Mouse (Mus musculus): ENCODE results near the gene Fbxl21. TPM values are rescaled to one million over a fixed set of nuclear protein-coding genes. Genes with fewer than 3 reads are reported as not detected.

Gene Fbxl21
- 2.9 and 4.6 TPM in 2 replicates for polyA plus RNA-seq (2015; fragmentation: Nextera tagmentation; extraction: Ambion mirVana)

DNA sequence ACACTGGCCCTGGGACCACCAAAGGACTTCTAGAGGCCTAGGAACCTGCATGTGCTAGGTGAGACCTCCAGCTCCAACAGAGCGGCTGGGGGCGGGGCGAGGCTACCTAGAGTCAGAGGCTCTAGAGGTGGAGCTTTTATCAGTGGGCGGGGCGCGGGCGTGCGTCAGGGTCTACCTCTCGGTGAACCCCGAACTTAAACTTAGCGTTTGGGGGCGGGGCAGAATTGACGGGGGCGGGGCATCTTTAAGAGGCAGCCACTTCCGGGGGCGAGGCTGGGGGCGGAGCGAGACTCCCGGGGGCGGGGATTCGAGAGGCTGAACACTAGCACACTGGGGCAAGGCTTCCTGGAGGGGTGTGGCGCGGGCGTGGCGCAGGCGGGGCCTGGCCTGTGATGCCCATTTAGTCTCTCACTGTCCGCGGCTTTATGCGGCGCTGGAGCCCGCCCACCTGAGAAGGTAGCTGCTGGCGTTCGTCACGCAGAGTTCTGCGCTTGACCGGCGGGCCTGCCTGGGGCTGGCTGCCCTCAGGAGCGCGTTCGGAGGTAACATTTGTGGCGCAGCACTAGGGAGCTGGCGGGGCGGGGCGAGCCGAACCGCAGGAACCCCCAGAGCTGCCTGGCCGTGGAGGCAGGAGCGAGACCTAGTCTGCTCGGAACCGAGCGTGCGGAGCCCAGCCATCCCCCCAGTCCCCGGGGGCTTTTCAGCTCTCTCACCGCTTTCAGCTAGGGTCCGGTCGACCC lies at the start of gene Fbxl21:
TSS of gene Fbxl21 (plus strand) at position 392 of the 740 bp plus-strand sequence.
- peak; percentile 99 for ATAC-seq
- Histone ChIP-seq H3K27ac (ENCODE audit: low read depth, low read length) (peak within 1 kb of the TSS; percentile 56), H3K4me3 (ENCODE audit: low read length) (peak within 1 kb of the TSS; percentile 75)

DNA sequence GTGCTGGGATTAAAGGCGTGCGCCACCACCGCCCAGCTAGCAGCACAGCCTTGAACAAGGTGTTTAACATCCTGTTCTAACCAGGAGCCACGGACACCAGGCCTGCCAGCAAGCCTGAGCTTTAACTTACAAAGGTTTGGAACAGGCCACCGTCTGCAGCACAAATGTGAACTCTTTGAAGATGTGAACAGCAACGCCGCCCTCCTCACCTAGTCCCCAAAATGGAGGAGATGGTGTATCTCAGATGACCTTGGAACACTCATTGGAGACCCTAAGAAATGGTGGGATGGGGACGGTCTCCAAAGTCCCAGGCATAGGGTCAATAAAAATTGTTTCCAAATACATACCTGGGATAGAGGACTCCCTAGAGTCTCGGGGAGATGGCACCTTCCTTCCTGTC lies 49.6 kb upstream of the Fbxl21 start:
- 91% methylated on average over 9 of the region's 9 CpGs for WGBS
- H3K9ac ChIP-seq (ENCODE audit: low read depth, low read length) = no peak overlapping the region
- no peak overlapping the region for H3K4me3 ChIP-seq (ENCODE audit: low read length)
- no peak overlapping the region for H3K4me2 ChIP-seq (ENCODE audit: low read length)
- H3K27me3 ChIP-seq (replicated peaks; ENCODE audit: control insufficient read depth, insufficient read depth, low read length) = peaks cover 6% of the 10 kb centered on the region; the same call in 1 of the 2 replicates
- peaks cover 3% of the 10 kb centered on the region; the same call in 1 of the 2 replicates for H3K4me1 ChIP-seq (ENCODE audit: control insufficient read depth, insufficient read depth, low read depth, low read length)
- H3K36me3 ChIP-seq (ENCODE audit: control insufficient read depth, insufficient read depth, low read length) = no peaks in the 10 kb centered on the region
- no peak overlapping the region for H3K27ac ChIP-seq (ENCODE audit: low read depth, low read length)
- no peaks in the 10 kb centered on the region for H3K9me3 ChIP-seq (ENCODE audit: control insufficient read depth, low read length)
- ATAC-seq = no peak

More for the DNA sequence above, at the start of gene Fbxl21:
- Histone ChIP-seq H3K27me3 (replicated peaks; ENCODE audit: control insufficient read depth, insufficient read depth, low read length) (no peaks in the 10 kb centered on the region), H3K9ac (ENCODE audit: low read depth, low read length) (peak within 1 kb of the TSS; percentile 83), H3K9me3 (ENCODE audit: control insufficient read depth, low read length) (no peaks in the 10 kb centered on the region), H3K4me2 (ENCODE audit: low read length) (peak within 1 kb of the TSS; percentile 96), H3K4me1 (ENCODE audit: control insufficient read depth, insufficient read depth, low read depth, low read length) (no peaks in the 10 kb centered on the region), H3K36me3 (ENCODE audit: control insufficient read depth, insufficient read depth, low read length) (no peaks in the 10 kb centered on the region)
- 1% methylated on average over 55 of the region's 56 CpGs for WGBS

DNA sequence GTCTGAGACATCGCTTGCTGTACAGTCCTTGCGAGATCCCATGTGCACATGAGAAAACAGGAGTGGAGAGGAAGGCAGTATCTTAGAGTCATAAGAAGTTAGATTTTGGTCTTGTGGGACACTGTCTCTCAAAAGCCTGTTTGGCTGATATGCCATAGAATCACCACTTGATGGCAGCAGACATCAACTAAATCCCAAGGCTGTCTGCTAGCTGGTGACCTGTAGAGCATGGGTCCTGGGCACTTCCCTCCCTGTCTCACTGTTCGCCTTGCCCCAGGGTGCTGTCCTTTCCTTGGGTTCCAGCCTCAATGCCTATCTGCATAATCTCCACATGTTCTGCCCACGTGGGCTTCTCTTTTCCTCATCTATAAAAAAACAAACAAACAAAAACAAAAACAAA lies 46.9 kb upstream of the Fbxl21 start:
- no peak overlapping the region for H3K27ac ChIP-seq (ENCODE audit: low read depth, low read length)
- H3K27me3 ChIP-seq (replicated peaks; ENCODE audit: control insufficient read depth, insufficient read depth, low read length) = peaks cover 6% of the 10 kb centered on the region; the same call in 1 of the 2 replicates
- H3K9me3 ChIP-seq (ENCODE audit: control insufficient read depth, low read length) = no peaks in the 10 kb centered on the region
- H3K4me3 ChIP-seq (ENCODE audit: low read length) = no peak overlapping the region
- H3K4me2 ChIP-seq (ENCODE audit: low read length) = peak overlapping the region; percentile 33; the same call in 1 of the 2 replicates
- no peak overlapping the region for H3K9ac ChIP-seq (ENCODE audit: low read depth, low read length)
- 30% methylated on average over 4 of the region's 4 CpGs for WGBS
- H3K36me3 ChIP-seq (ENCODE audit: control insufficient read depth, insufficient read depth, low read length) = no peaks in the 10 kb centered on the region
- peaks cover 3% of the 10 kb centered on the region; the same call in 1 of the 2 replicates for H3K4me1 ChIP-seq (ENCODE audit: control insufficient read depth, insufficient read depth, low read depth, low read length)
- peak; percentile 73 for ATAC-seq

DNA sequence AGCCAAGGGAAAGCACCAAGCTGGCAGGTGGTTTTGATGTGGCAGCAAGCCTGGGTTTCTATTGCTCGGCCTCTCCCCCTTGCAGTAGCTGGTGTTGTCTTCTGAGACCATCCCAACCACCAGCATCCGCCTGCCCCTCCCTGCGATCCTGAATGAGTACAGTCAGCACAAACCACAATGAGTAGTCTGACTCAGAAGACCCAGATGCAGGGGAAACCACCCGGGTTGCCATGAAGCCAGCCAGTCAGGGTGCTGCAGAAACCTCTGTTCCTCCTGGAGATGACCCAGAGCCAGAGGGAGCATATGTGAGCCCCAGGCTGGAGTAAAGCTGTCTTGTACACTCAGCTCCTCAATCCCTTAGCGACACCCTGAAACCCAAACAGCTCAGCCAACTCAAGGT lies 45.5 kb upstream of the Fbxl21 start:
- ATAC-seq = no peak
- H3K4me1 ChIP-seq (ENCODE audit: control insufficient read depth, insufficient read depth, low read depth, low read length) = peaks cover 3% of the 10 kb centered on the region; the same call in 1 of the 2 replicates
- WGBS = 73% methylated on average over 5 of the region's 5 CpGs

DNA sequence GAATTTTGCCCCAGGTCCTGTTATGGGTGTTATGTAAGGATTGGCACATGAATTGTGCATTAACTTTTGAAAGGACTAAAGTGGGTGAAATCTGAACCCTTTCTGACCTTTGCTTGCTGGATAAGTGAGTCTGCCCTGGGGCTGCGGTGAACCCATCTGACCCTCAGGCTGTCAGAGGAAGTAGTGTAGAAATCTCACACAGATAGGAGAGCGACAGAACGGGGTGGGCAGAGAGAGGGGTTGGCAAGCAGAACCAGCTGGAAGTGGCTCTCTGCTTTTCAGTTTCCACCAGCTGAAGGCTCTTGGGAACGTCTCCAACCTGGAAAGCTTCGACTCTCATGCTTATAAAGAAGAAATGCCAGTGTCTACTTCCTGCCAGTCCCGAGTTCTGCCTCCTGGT lies 45.0 kb upstream of the Fbxl21 start:
- WGBS = 51% methylated on average over 6 of the region's 6 CpGs
- no peak for ATAC-seq
- H3K27ac ChIP-seq (ENCODE audit: low read depth, low read length) = no peak overlapping the region
- H3K27me3 ChIP-seq (replicated peaks; ENCODE audit: control insufficient read depth, insufficient read depth, low read length) = peaks cover 4% of the 10 kb centered on the region; the same call in 1 of the 2 replicates
- no peaks in the 10 kb centered on the region for H3K9me3 ChIP-seq (ENCODE audit: control insufficient read depth, low read length)
- H3K4me2 ChIP-seq (ENCODE audit: low read length) = no peak overlapping the region
- no peak overlapping the region for H3K9ac ChIP-seq (ENCODE audit: low read depth, low read length)
- no peaks in the 10 kb centered on the region for H3K36me3 ChIP-seq (ENCODE audit: control insufficient read depth, insufficient read depth, low read length)
- H3K4me3 ChIP-seq (ENCODE audit: low read length) = no peak overlapping the region
- H3K4me1 ChIP-seq (ENCODE audit: control insufficient read depth, insufficient read depth, low read depth, low read length) = peaks cover 3% of the 10 kb centered on the region; the same call in 1 of the 2 replicates

More for the DNA sequence above, 45.5 kb upstream of the Fbxl21 start:
- Histone ChIP-seq H3K9me3 (ENCODE audit: control insufficient read depth, low read length) (no peaks in the 10 kb centered on the region), H3K27me3 (replicated peaks; ENCODE audit: control insufficient read depth, insufficient read depth, low read length) (peaks cover 4% of the 10 kb centered on the region; the same call in 1 of the 2 replicates), H3K4me2 (ENCODE audit: low read length) (no peak overlapping the region), H3K9ac (ENCODE audit: low read depth, low read length) (no peak overlapping the region), H3K4me3 (ENCODE audit: low read length) (no peak overlapping the region), H3K36me3 (ENCODE audit: control insufficient read depth, insufficient read depth, low read length) (no peaks in the 10 kb centered on the region), H3K27ac (ENCODE audit: low read depth, low read length) (no peak overlapping the region)

DNA sequence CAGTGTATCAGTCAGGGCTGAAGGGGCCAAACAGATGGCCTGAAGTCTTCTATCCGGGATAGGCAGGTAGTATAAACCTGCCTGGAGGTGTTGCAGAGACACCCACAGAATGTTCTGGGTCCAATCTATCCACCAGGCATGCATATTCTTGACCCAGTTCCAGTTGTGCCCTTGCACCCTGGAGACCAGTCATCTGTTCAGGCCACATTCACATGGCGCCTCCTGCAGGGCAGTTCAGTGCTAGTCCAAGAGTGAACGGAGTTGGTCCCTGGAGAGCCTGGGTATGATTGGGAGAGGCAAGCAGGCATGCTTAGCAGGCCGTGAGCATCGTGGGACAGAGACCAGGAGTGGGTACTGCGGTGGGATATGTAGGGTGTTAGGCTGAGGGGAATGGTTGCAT lies 44.2 kb upstream of the Fbxl21 start:
- Histone ChIP-seq H3K27me3 (replicated peaks; ENCODE audit: control insufficient read depth, insufficient read depth, low read length) (peaks cover 4% of the 10 kb centered on the region; the same call in 1 of the 2 replicates), H3K4me3 (ENCODE audit: low read length) (no peak overlapping the region), H3K27ac (ENCODE audit: low read depth, low read length) (no peak overlapping the region), H3K9me3 (ENCODE audit: control insufficient read depth, low read length) (no peaks in the 10 kb centered on the region), H3K4me1 (ENCODE audit: control insufficient read depth, insufficient read depth, low read depth, low read length) (peaks cover 3% of the 10 kb centered on the region; the same call in 1 of the 2 replicates), H3K36me3 (ENCODE audit: control insufficient read depth, insufficient read depth, low read length) (no peaks in the 10 kb centered on the region), H3K4me2 (ENCODE audit: low read length) (no peak overlapping the region), H3K9ac (ENCODE audit: low read depth, low read length) (no peak overlapping the region)
- ATAC-seq = no peak
- WGBS = 85% methylated on average over 6 of the region's 6 CpGs

DNA sequence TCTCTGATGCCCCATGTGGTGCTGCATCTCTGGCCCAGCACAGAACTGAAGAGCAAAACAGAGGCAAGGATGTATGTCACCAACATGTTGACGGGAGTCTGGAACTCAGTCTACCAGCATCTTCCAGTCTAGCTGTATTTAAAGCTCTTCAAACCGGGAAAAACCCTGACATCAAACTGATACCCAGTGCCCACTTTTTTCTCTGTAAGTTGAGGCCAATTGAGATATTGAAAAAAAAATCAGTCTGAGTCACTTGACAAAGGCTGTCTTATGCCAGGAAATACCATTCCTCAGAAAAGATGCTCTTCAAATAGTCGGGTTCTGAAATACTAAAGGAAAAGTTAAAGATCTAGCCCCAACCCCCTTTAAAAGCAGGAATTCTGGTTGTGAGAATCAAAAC lies 40.1 kb upstream of the Fbxl21 start, which contains the start of gene Il9:
TSS of gene Il9 (minus strand) at position 101 of the 400 bp plus-strand sequence.
- no peak within 1 kb of the TSS for H3K27ac ChIP-seq (ENCODE audit: low read depth, low read length)
- no peaks in the 10 kb centered on the region for H3K9me3 ChIP-seq (ENCODE audit: control insufficient read depth, low read length)
- H3K4me1 ChIP-seq (ENCODE audit: control insufficient read depth, insufficient read depth, low read depth, low read length) = no peaks in the 10 kb centered on the region
- H3K4me2 ChIP-seq (ENCODE audit: low read length) = no peak within 1 kb of the TSS
- no peak within 1 kb of the TSS for H3K9ac ChIP-seq (ENCODE audit: low read depth, low read length)
- H3K4me3 ChIP-seq (ENCODE audit: low read length) = no peak within 1 kb of the TSS
- no peaks in the 10 kb centered on the region for H3K36me3 ChIP-seq (ENCODE audit: control insufficient read depth, insufficient read depth, low read length)
- ATAC-seq = no peak
- 91% methylated on average over 3 of the region's 3 CpGs for whole genome bisulfite sequencing
- no peaks in the 10 kb centered on the region for H3K27me3 ChIP-seq (replicated peaks; ENCODE audit: control insufficient read depth, insufficient read depth, low read length)

- 71% methylated on average over 5 of the region's 5 CpGs for WGBS
- Histone ChIP-seq H3K27me3 (replicated peaks; ENCODE audit: control insufficient read depth, insufficient read depth, low read length) (no peaks in the 10 kb centered on the region), H3K4me3 (ENCODE audit: low read length) (no peak overlapping the region), H3K36me3 (ENCODE audit: control insufficient read depth, insufficient read depth, low read length) (no peaks in the 10 kb centered on the region), H3K27ac (ENCODE audit: low read depth, low read length) (no peak overlapping the region), H3K9ac (ENCODE audit: low read depth, low read length) (no peak overlapping the region), H3K9me3 (ENCODE audit: control insufficient read depth, low read length) (no peaks in the 10 kb centered on the region), H3K4me1 (ENCODE audit: control insufficient read depth, insufficient read depth, low read depth, low read length) (no peaks in the 10 kb centered on the region), H3K4me2 (ENCODE audit: low read length) (no peak overlapping the region)
- ATAC-seq = no peak
These were observed 34.3 kb upstream of the Fbxl21 start for GRCm38 (mm10) chr13:56488012-56488411.

DNA sequence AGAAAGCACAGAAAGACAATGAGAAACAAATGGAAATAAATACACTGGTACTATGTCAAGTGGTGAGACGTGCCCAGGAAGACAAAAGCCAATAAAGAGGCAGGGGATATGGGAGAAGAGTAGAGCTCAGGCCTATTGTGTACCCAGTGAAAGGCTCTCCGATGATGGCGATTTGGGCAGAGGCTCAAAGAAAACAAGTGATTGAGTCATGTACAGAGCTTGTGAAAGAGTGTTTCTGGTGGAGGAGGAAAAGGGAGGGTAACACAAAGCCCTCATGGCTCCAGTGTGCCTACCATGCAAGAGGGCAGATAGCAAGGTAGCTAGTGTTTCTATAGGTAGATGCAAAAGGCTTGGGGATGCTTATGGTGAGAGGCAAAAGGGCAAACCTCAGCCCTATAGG lies 27.8 kb upstream of the Fbxl21 start:
- Histone ChIP-seq H3K9ac (ENCODE audit: low read depth, low read length) (no peak overlapping the region), H3K36me3 (ENCODE audit: control insufficient read depth, insufficient read depth, low read length) (no peaks in the 10 kb centered on the region), H3K4me1 (ENCODE audit: control insufficient read depth, insufficient read depth, low read depth, low read length) (no peaks in the 10 kb centered on the region), H3K4me2 (ENCODE audit: low read length) (no peak overlapping the region), H3K9me3 (ENCODE audit: control insufficient read depth, low read length) (no peaks in the 10 kb centered on the region), H3K27me3 (replicated peaks; ENCODE audit: control insufficient read depth, insufficient read depth, low read length) (no peaks in the 10 kb centered on the region), H3K27ac (ENCODE audit: low read depth, low read length) (no peak overlapping the region), H3K4me3 (ENCODE audit: low read length) (no peak overlapping the region)
- ATAC-seq = no peak
- WGBS = 35% methylated on average over 3 of the region's 3 CpGs

Measured in hindbrain, embryonic 16.5 days (tissue).